Mouse (Mus musculus): ENCODE data around the gene Gast. TPM values are rescaled to one million over a fixed set of nuclear protein-coding genes. Genes with fewer than 3 reads are reported as not detected.
"Not testable (repeated sequence)": the region's sequence is repeated elsewhere in the genome, so short reads cannot be mapped to it uniquely, and the experiment has no call there.

Gast gene
- total and polyA plus RNA-seq, 3 experiments = not detected

- no peaks in the 10 kb centered on the region for H3K9me3 ChIP-seq (replicated peaks)
- H3K4me3 ChIP-seq (ENCODE audit: low read depth, low read length) = no peak overlapping the region
- 0 out of 2 replicates have a peak, but pooled peaks cover 2% of the 10 kb centered on the region for H3K4me1 ChIP-seq (ENCODE audit: insufficient read depth, low read depth, low read length)
- peaks cover 20% of the 10 kb centered on the region for H3K27me3 ChIP-seq (ENCODE audit: insufficient read depth, low read length)
- no peaks in the 10 kb centered on the region for H3K36me3 ChIP-seq (replicated peaks)
- DNase-seq (ENCODE audit: low spot score) = peak; percentile 55
- peak; percentile 63; the same call in 1 of the 2 replicates for ATAC-seq (ENCODE audit: extremely low read depth, insufficient number of reproducible peaks, low FRiP score, poor library complexity, severe bottlenecking)
- no peak for TF ChIP-seq GATA2 (IDR thresholded peaks at IDR 0.05; ENCODE audit: borderline replicate concordance, low read depth, low read length)
- TF ChIP-seq GATA1 (IDR thresholded peaks at IDR 0.05; ENCODE audit: borderline replicate concordance, low read length) = no peak
- TF ChIP-seq POLR2AphosphoS5 (IDR thresholded peaks at IDR 0.05; ENCODE audit: insufficient replicate concordance, low read depth, low read length) = no peak
- peak; percentile 96 for TF ChIP-seq CTCF (IDR thresholded peaks at IDR 0.05; ENCODE audit: low read depth, low read length)
- no peak for TF ChIP-seq TAL1 (conservative IDR thresholded peaks at IDR 0.05; ENCODE audit: low read depth, low read length)
Observed at GRCm38 (mm10) chr11:100295308-100295707, 38.9 kb upstream of the Gast start.

GRCm38 (mm10) chr11:100297801-100298200, 36.4 kb upstream of the Gast start:
- Histone ChIP-seq H3K4me1 (ENCODE audit: insufficient read depth, low read depth, low read length) (peaks cover 5% of the 10 kb centered on the region; the same call in 1 of the 2 replicates), H3K4me3 (ENCODE audit: low read depth, low read length) (no peak overlapping the region), H3K27me3 (ENCODE audit: insufficient read depth, low read length) (peaks cover 12% of the 10 kb centered on the region), H3K9me3 (replicated peaks) (no peaks in the 10 kb centered on the region), H3K36me3 (replicated peaks) (no peaks in the 10 kb centered on the region)
- TF ChIP-seq GATA2 (IDR thresholded peaks at IDR 0.05; ENCODE audit: borderline replicate concordance, low read depth, low read length) (no peak), CTCF (IDR thresholded peaks at IDR 0.05; ENCODE audit: low read depth, low read length) (peak; percentile 47)
- ATAC-seq (ENCODE audit: extremely low read depth, insufficient number of reproducible peaks, low FRiP score, poor library complexity, severe bottlenecking) = no peak
- no peak for DNase-seq (ENCODE audit: low spot score)

GRCm38 (mm10) chr11:100298274-100299036, 35.8 kb upstream of the Gast start:
- Histone ChIP-seq H3K27me3 (ENCODE audit: insufficient read depth, low read length) (peaks cover 10% of the 10 kb centered on the region), H3K9me3 (replicated peaks) (no peaks in the 10 kb centered on the region), H3K4me3 (ENCODE audit: low read depth, low read length) (no peak overlapping the region), H3K4me1 (ENCODE audit: insufficient read depth, low read depth, low read length) (peaks cover 5% of the 10 kb centered on the region; the same call in 1 of the 2 replicates), H3K36me3 (replicated peaks) (no peaks in the 10 kb centered on the region)
- DNase-seq (ENCODE audit: low spot score) (peak; percentile 29), ATAC-seq (ENCODE audit: extremely low read depth, insufficient number of reproducible peaks, low FRiP score, poor library complexity, severe bottlenecking) (no peak)
- TF ChIP-seq CTCF (IDR thresholded peaks at IDR 0.05; ENCODE audit: low read depth, low read length) = peak; percentile 74
- TF ChIP-seq TAL1 (conservative IDR thresholded peaks at IDR 0.05; ENCODE audit: low read depth, low read length) = no peak

GRCm38 (mm10) chr11:100300293-100300692, 33.9 kb upstream of the Gast start:
- Histone ChIP-seq H3K27me3 (ENCODE audit: insufficient read depth, low read length) (peaks cover 21% of the 10 kb centered on the region), H3K36me3 (replicated peaks) (no peaks in the 10 kb centered on the region), H3K4me1 (ENCODE audit: insufficient read depth, low read depth, low read length) (peaks cover 2% of the 10 kb centered on the region; the same call in 1 of the 2 replicates), H3K4me3 (ENCODE audit: low read depth, low read length) (no peak overlapping the region), H3K9me3 (replicated peaks) (no peaks in the 10 kb centered on the region)
- TF ChIP-seq TAL1 (conservative IDR thresholded peaks at IDR 0.05; ENCODE audit: low read depth, low read length) (no peak), GATA2 (IDR thresholded peaks at IDR 0.05; ENCODE audit: borderline replicate concordance, low read depth, low read length) (no peak), CTCF (IDR thresholded peaks at IDR 0.05; ENCODE audit: low read depth, low read length) (peak; percentile 96), POLR2AphosphoS5 (IDR thresholded peaks at IDR 0.05; ENCODE audit: insufficient replicate concordance, low read depth, low read length) (no peak), GATA1 (IDR thresholded peaks at IDR 0.05; ENCODE audit: borderline replicate concordance, low read length) (no peak)
- DNase-seq (ENCODE audit: low spot score) = peak; percentile 26
- ATAC-seq (ENCODE audit: extremely low read depth, insufficient number of reproducible peaks, low FRiP score, poor library complexity, severe bottlenecking) = no peak

- Histone ChIP-seq H3K4me3 (ENCODE audit: low read depth, low read length) (no peak overlapping the region), H3K36me3 (replicated peaks) (no peaks in the 10 kb centered on the region), H3K4me1 (ENCODE audit: insufficient read depth, low read depth, low read length) (peaks cover 2% of the 10 kb centered on the region; the same call in 1 of the 2 replicates), H3K9me3 (replicated peaks) (no peaks in the 10 kb centered on the region), H3K27me3 (ENCODE audit: insufficient read depth, low read length) (peaks cover 24% of the 10 kb centered on the region; the same call in 1 of the 2 replicates)
- TF ChIP-seq GATA1 (IDR thresholded peaks at IDR 0.05; ENCODE audit: borderline replicate concordance, low read length) (no peak), POLR2AphosphoS5 (IDR thresholded peaks at IDR 0.05; ENCODE audit: insufficient replicate concordance, low read depth, low read length) (no peak), CTCF (IDR thresholded peaks at IDR 0.05; ENCODE audit: low read depth, low read length) (no peak), TAL1 (conservative IDR thresholded peaks at IDR 0.05; ENCODE audit: low read depth, low read length) (no peak), GATA2 (IDR thresholded peaks at IDR 0.05; ENCODE audit: borderline replicate concordance, low read depth, low read length) (no peak)
- no peak for DNase-seq (ENCODE audit: low spot score)
- no peak for ATAC-seq (ENCODE audit: extremely low read depth, insufficient number of reproducible peaks, low FRiP score, poor library complexity, severe bottlenecking)
Observed at GRCm38 (mm10) chr11:100301292-100301691, 32.9 kb upstream of the Gast start.

GRCm38 (mm10) chr11:100307900-100308299, 26.3 kb upstream of the Gast start:
- DNase-seq (ENCODE audit: low spot score) = no peak
- Histone ChIP-seq H3K36me3 (replicated peaks) (no peaks in the 10 kb centered on the region), H3K4me1 (ENCODE audit: insufficient read depth, low read depth, low read length) (peaks cover 4% of the 10 kb centered on the region; the same call in 1 of the 2 replicates), H3K4me3 (ENCODE audit: low read depth, low read length) (no peak overlapping the region), H3K9me3 (replicated peaks) (no peaks in the 10 kb centered on the region), H3K27me3 (ENCODE audit: insufficient read depth, low read length) (peaks cover 44% of the 10 kb centered on the region)
- ATAC-seq (ENCODE audit: extremely low read depth, insufficient number of reproducible peaks, low FRiP score, poor library complexity, severe bottlenecking) = no peak
- TF ChIP-seq GATA1 (IDR thresholded peaks at IDR 0.05; ENCODE audit: borderline replicate concordance, low read length) (no peak), GATA2 (IDR thresholded peaks at IDR 0.05; ENCODE audit: borderline replicate concordance, low read depth, low read length) (no peak), POLR2AphosphoS5 (IDR thresholded peaks at IDR 0.05; ENCODE audit: insufficient replicate concordance, low read depth, low read length) (no peak), TAL1 (conservative IDR thresholded peaks at IDR 0.05; ENCODE audit: low read depth, low read length) (no peak), CTCF (IDR thresholded peaks at IDR 0.05; ENCODE audit: low read depth, low read length) (no peak)

- not testable (repeated sequence) for H3K36me3 ChIP-seq (replicated peaks); H3K9me3 ChIP-seq (replicated peaks); ATAC-seq (ENCODE audit: extremely low read depth, insufficient number of reproducible peaks, low FRiP score, poor library complexity, severe bottlenecking); H3K4me1 ChIP-seq (ENCODE audit: insufficient read depth, low read depth, low read length); DNase-seq (ENCODE audit: low spot score); H3K4me3 ChIP-seq (ENCODE audit: low read depth, low read length)
- peaks cover 46% of the 10 kb centered on the region for H3K27me3 ChIP-seq (ENCODE audit: insufficient read depth, low read length)
Observed at GRCm38 (mm10) chr11:100308672-100309071, 25.5 kb upstream of the Gast start.

Data from G1E (cell line).